Mouse (Mus musculus) heart, adult 2 months (tissue): ENCODE results near the gene Elovl6. TPM values are rescaled to one million over a fixed set of nuclear protein-coding genes. Genes with fewer than 3 reads are reported as not detected.
A peak's percentile ranks its signal among the peaks of the same experiment; 100 is the strongest.

Experiments
- DNase-seq, 2 experiments: peaks; one replicate each; pipeline ENCODE4 v3.0.0; 2021
- H3K27ac ChIP-seq: fragments of 200-600 bp; 2 replicates; pipeline ENCODE4 v1.8.1; 2022
- H3K27me3 ChIP-seq: fragments of 200-500 bp; 2 replicates; pipeline ENCODE4 v1.6.1; 2012; ENCODE audit warnings: mild to moderate bottlenecking, low read length, inconsistent platforms, mixed read lengths; ENCODE audit not compliant: control insufficient read depth, insufficient read depth
- H3K36me3 ChIP-seq: fragments of 200-500 bp; 2 replicates; pipeline ENCODE4 v1.6.1; 2012; ENCODE audit warnings: low read length, inconsistent platforms; ENCODE audit not compliant: control insufficient read depth, insufficient read depth
- H3K4me1 ChIP-seq: fragments of 200-500 bp; 2 replicates; pipeline ENCODE4 v1.6.1; 2011; ENCODE audit warnings: low read length; ENCODE audit not compliant: control insufficient read depth, insufficient read depth
- H3K4me3 ChIP-seq: fragments of 200-600 bp; 2 replicates; pipeline ENCODE4 v1.8.1; 2022
- H3K79me2 ChIP-seq: fragments of 200-500 bp; replicated peaks from 2 replicates; pipeline ENCODE4 v1.6.1; 2012; ENCODE audit warnings: mild to moderate bottlenecking, inconsistent platforms, low read length, moderate library complexity, mixed read lengths; ENCODE audit not compliant: control insufficient read depth, insufficient read depth
- H3K9ac ChIP-seq: fragments of 200-500 bp; 2 replicates; pipeline ENCODE4 v1.6.1; 2012; ENCODE audit warnings: low read depth, mild to moderate bottlenecking, control low read depth, inconsistent platforms, low read length, mixed read lengths
- CTCF ChIP-seq: fragments of 200-600 bp; IDR thresholded peaks from 2 replicates; pipeline ENCODE4 v1.8.1; 2022; ENCODE audit warnings: antibody characterized with exemption, mild to moderate bottlenecking, moderate library complexity
- EP300 ChIP-seq: fragments of 200-500 bp; IDR thresholded peaks from 2 replicates; pipeline ENCODE4 v1.6.1; 2011; ENCODE audit warnings: low read depth, low read length, control low read depth; ENCODE audit not compliant: insufficient read depth
- POLR2A ChIP-seq: fragments of 200-500 bp; IDR thresholded peaks from 2 replicates; pipeline ENCODE4 v1.6.1; 2011; ENCODE audit warnings: mild to moderate bottlenecking, low read depth, low read length, control low read depth; ENCODE audit not compliant: insufficient read depth
- WGBS: fragments of 180-500 bp; shearing (Covaris S2); methylation state at CpG from one replicate; pipeline ENCODE4 v1.1.7; 2018; 5-methylcytosine and 5-hydroxymethylcytosine counted together
- intact Hi-C: fragments of 180-260 bp; cut with DNase I; formaldehyde crosslinking; loops from one replicate; pipeline ENCODE4 v1.15.1; 2025
- polyA plus RNA-seq: library from polyadenylated mRNA; depleted of rRNA; stranded (reverse); fragments of >200 nt; gene quantifications from 2 replicates; pipeline ENCODE4 v1.2.3, GENCODE M21; 2012
- total RNA-seq, 2 experiments: library from RNA; stranded (reverse); gene quantifications; 2 replicates each; pipeline ENCODE4 v1.2.3; 2021

Gene Elovl6
- total and polyA plus RNA-seq, 3 experiments, result 1.3 to 19.8 (median 1.7) TPM

GRCm38 (mm10) chr3:129622120-129622519 is 90.0 kb downstream of the Elovl6 start:
- Histone ChIP-seq H3K9ac (no peak overlapping the region), H3K79me2 (no peaks in the 10 kb centered on the region), H3K36me3 (no peaks in the 10 kb centered on the region), H3K27me3 (no peaks in the 10 kb centered on the region), H3K4me3 (no peak overlapping the region), H3K4me1 (peaks cover 4% of the 10 kb centered on the region; the same call in 1 of the 2 replicates), H3K27ac (no peak overlapping the region)
- no peak for DNase-seq
- intact Hi-C loops, result no loop called here
- TF ChIP-seq CTCF, result peak; percentile 46
- no peak for TF ChIP-seq POLR2A
- 81% methylated on average over 9 of the region's 9 CpGs for WGBS

- Histone ChIP-seq H3K27me3 (no peaks in the 10 kb centered on the region), H3K4me3 (no peak overlapping the region), H3K4me1 (peaks cover 5% of the 10 kb centered on the region; the same call in 1 of the 2 replicates), H3K36me3 (no peaks in the 10 kb centered on the region), H3K27ac (no peak overlapping the region), H3K9ac (no peak overlapping the region), H3K79me2 (no peaks in the 10 kb centered on the region)
- WGBS, result 90% methylated on average over 5 of the region's 5 CpGs
- intact Hi-C loops, result no loop called here
- DNase-seq, result no peak
- TF ChIP-seq POLR2A (no peak), EP300 (no peak), CTCF (no peak)
Observed at GRCm38 (mm10) chr3:129622705-129623104, 90.5 kb downstream of the Elovl6 start.

- intact Hi-C loops, result no loop called here
- TF ChIP-seq EP300 (no peak), CTCF (no peak), POLR2A (no peak)
- WGBS, result 97% methylated on average over 10 of the region's 10 CpGs
- Histone ChIP-seq H3K79me2 (no peaks in the 10 kb centered on the region), H3K36me3 (no peaks in the 10 kb centered on the region), H3K9ac (no peak overlapping the region), H3K4me1 (peaks cover 5% of the 10 kb centered on the region; the same call in 1 of the 2 replicates), H3K27ac (no peak overlapping the region), H3K4me3 (no peak overlapping the region), H3K27me3 (no peaks in the 10 kb centered on the region)
- no peak for DNase-seq
Observed at GRCm38 (mm10) chr3:129624193-129624805, 92.1 kb downstream of the Elovl6 start.

GRCm38 (mm10) chr3:129627281-129627680 is 95.1 kb downstream of the Elovl6 start:
- no peak overlapping the region for H3K4me3 ChIP-seq
- peak in 1 of 2 experiments; percentile 13 for DNase-seq
- WGBS, result 23% methylated on average over 4 of the region's 4 CpGs

GRCm38 (mm10) chr3:129631018-129631417 is 98.9 kb downstream of the Elovl6 start:
- Histone ChIP-seq H3K79me2 (no peaks in the 10 kb centered on the region), H3K9ac (no peak overlapping the region), H3K36me3 (no peaks in the 10 kb centered on the region), H3K27me3 (no peaks in the 10 kb centered on the region), H3K4me1 (0 out of 2 replicates have a peak, but pooled peaks cover 1% of the 10 kb centered on the region), H3K27ac (no peak overlapping the region), H3K4me3 (no peak overlapping the region)
- TF ChIP-seq CTCF (no peak), EP300 (no peak), POLR2A (no peak)
- no peak for DNase-seq
- WGBS, result 69% methylated on average over 1 of the region's 1 CpGs
- intact Hi-C loops, result loop anchor here (5.0 kb wide), 2 partner anchors 94 to 329 kb away; no protein-coding TSS in a partner anchor

More at GRCm38 (mm10) chr3:129627281-129627680, 95.1 kb downstream of the Elovl6 start:
- H3K4me1 ChIP-seq, result 0 out of 2 replicates have a peak, but pooled peaks cover 1% of the 10 kb centered on the region
- no peak overlapping the region for H3K27ac ChIP-seq
- H3K9ac ChIP-seq, result no peak overlapping the region
- no peaks in the 10 kb centered on the region for H3K79me2 ChIP-seq
- no peak for TF ChIP-seq POLR2A
- no peak for TF ChIP-seq CTCF
- TF ChIP-seq EP300, result no peak
- no peaks in the 10 kb centered on the region for H3K27me3 ChIP-seq
- H3K36me3 ChIP-seq, result no peaks in the 10 kb centered on the region
- intact Hi-C loops, result no loop called here

- intact Hi-C loops, result loop anchor here (5.0 kb wide), 2 partner anchors 95 to 330 kb away; no protein-coding TSS in a partner anchor
- Histone ChIP-seq H3K79me2 (no peaks in the 10 kb centered on the region), H3K9ac (no peak overlapping the region), H3K27ac (no peak overlapping the region), H3K4me1 (0 out of 2 replicates have a peak, but pooled peaks cover 1% of the 10 kb centered on the region), H3K27me3 (no peaks in the 10 kb centered on the region), H3K4me3 (no peak overlapping the region), H3K36me3 (no peaks in the 10 kb centered on the region)
- 88% methylated on average over 5 of the region's 5 CpGs for WGBS
- TF ChIP-seq CTCF (no peak), POLR2A (no peak), EP300 (no peak)
- DNase-seq, result no peak
Observed at GRCm38 (mm10) chr3:129631857-129632256, 99.7 kb downstream of the Elovl6 start.
